ENCODE assay signal across 9 mouse cellular contexts in the genomic region with DNA sequence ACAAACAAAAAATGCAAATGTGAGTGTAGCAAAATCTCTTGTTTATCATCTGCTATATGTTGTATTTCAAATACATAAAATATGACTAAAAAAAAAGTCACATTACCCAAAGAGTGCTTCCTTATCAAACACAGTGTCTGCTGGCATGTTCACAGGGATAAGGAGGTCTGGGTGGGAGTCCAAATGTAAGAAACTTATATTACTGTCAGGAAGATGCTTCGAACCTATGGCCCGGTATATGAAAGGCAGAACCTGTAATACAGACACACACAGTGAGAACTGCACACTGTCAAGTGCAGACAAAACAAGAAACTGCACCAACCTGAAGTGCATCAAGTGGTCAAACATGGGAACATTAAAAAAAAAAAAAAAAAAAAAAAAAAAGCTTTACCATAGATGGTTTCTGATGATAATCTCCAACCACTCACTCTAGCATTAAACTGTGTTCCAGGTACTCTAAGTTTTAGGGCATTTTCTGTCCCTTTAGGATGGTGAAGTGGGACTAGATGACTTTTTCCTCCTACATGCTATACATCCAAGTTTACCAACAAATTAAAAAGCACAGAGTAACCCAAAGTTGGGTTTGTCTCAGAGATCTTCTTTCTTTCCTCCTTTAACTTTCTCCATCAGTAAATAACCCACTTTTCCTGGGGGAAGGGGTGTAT. TPM values are rescaled to one million over a fixed set of nuclear protein-coding genes. Genes with fewer than 3 reads are reported as not detected.
A peak's percentile ranks its signal among the peaks of the same experiment; 100 is the strongest.
DNase-seq lines count a peak whose midpoint lies in the region; ATAC-seq lines count a peak whose summit lies in the region.
"Had no signal": no experiment of that assay in that cellular context is flagged by ENCODE, and none has a peak within 500 bp of the region (broad histone marks: within the 10 kb centered on the region; RNA-seq: fewer than 3 reads in every experiment).

No protein-coding gene starts in this region.

- no peak overlapping the region; the same call in 1 of the 2 replicates for H3K27ac ChIP-seq in heart, embryonic 12.5 days (ENCODE audit: poor library complexity, severe bottlenecking)
- no peak overlapping the region for H3K27ac ChIP-seq in hindbrain, embryonic 11.5 days (ENCODE audit: low read depth, low read length)
- H3K27ac ChIP-seq in midbrain, embryonic 13.5 days: peak overlapping the region; percentile 79; the same call in 1 of the 2 replicates

- 86% methylated on average over 2 of the region's 2 CpGs for WGBS in heart, embryonic 12.5 days
- WGBS in hindbrain, embryonic 11.5 days: 97% methylated on average over 2 of the region's 2 CpGs
- 93% methylated on average over 2 of the region's 2 CpGs for WGBS in midbrain, embryonic 13.5 days

- H3K4me1 ChIP-seq in heart, embryonic 12.5 days (replicated peaks): peaks cover 11% of the 10 kb centered on the region
- no peaks in the 10 kb centered on the region for H3K4me1 ChIP-seq in hindbrain, embryonic 11.5 days (replicated peaks; ENCODE audit: control insufficient read depth, insufficient read depth, low read length)
- H3K4me1 ChIP-seq in midbrain, embryonic 13.5 days (replicated peaks): peaks cover 32% of the 10 kb centered on the region

- H3K4me3 ChIP-seq in heart, embryonic 12.5 days: peak overlapping the region; percentile 82
- H3K4me3 ChIP-seq in hindbrain, embryonic 11.5 days (ENCODE audit: low read depth, low read length): peak overlapping the region; percentile 87
- peak overlapping the region; percentile 87 for H3K4me3 ChIP-seq in midbrain, embryonic 13.5 days (replicated peaks)

- DNase-seq in heart, postnatal 10 days: no peak
- DNase-seq in MN1 (ENCODE audit: low spot score) (peak; percentile 10), adipocyte (ENCODE audit: low spot score) (no peak)
- no peak for DNase-seq in hindbrain, embryonic 11.5 days (ENCODE audit: low spot score)
- no peak for DNase-seq in frontal cortex, postnatal 14 days (ENCODE audit: low spot score in 2 of 2)
- no peak for DNase-seq in layer of hippocampus, postnatal 36 days

- no peak for ATAC-seq in heart, embryonic 12.5 days (ENCODE audit: insufficient number of reproducible peaks, low FRiP score)
- no peak for ATAC-seq in hindbrain, embryonic 11.5 days (ENCODE audit: low FRiP score)
- ATAC-seq in midbrain, embryonic 13.5 days: no peak

- H3K36me3 ChIP-seq in heart, embryonic 12.5 days: peaks cover 46% of the 10 kb centered on the region
- peaks cover 2% of the 10 kb centered on the region; the same call in 1 of the 2 replicates for H3K36me3 ChIP-seq in hindbrain, embryonic 11.5 days (ENCODE audit: control insufficient read depth, insufficient read depth, low read length)
- peaks cover 47% of the 10 kb centered on the region for H3K36me3 ChIP-seq in midbrain, embryonic 13.5 days

- H3K9ac ChIP-seq in heart, embryonic 12.5 days: peak overlapping the region; percentile 89
- peak overlapping the region; percentile 91 for H3K9ac ChIP-seq in hindbrain, embryonic 11.5 days (ENCODE audit: low read depth, low read length)
- H3K9ac ChIP-seq in midbrain, embryonic 13.5 days (replicated peaks): peak overlapping the region; percentile 85

- no peaks in the 10 kb centered on the region for H3K27me3 ChIP-seq in heart, embryonic 12.5 days (replicated peaks)
- no peaks in the 10 kb centered on the region for H3K27me3 ChIP-seq in hindbrain, embryonic 11.5 days (ENCODE audit: control insufficient read depth, insufficient read depth, low read length)
- H3K27me3 ChIP-seq in midbrain, embryonic 13.5 days: no peaks in the 10 kb centered on the region
- H3K27me3 ChIP-seq: Patski had no signal

- peak overlapping the region; percentile 77 for H3K4me2 ChIP-seq in heart, embryonic 12.5 days
- H3K4me2 ChIP-seq in hindbrain, embryonic 11.5 days (replicated peaks; ENCODE audit: low read depth, low read length): peak overlapping the region; percentile 66
- H3K4me2 ChIP-seq in midbrain, embryonic 13.5 days (replicated peaks): peak overlapping the region; percentile 76

- intact Hi-C loops in heart, postnatal 10 days (cut with DNase I): loop anchor here (10.0 kb wide), 1 partner anchor 849 kb away; no protein-coding TSS in a partner anchor

- H3K9me3 ChIP-seq in heart, embryonic 12.5 days (replicated peaks): no peaks in the 10 kb centered on the region
- H3K9me3 ChIP-seq in hindbrain, embryonic 11.5 days (ENCODE audit: control insufficient read depth, low read length): no peaks in the 10 kb centered on the region
- H3K9me3 ChIP-seq in midbrain, embryonic 13.5 days: no peaks in the 10 kb centered on the region

RNA-seq across cellular contexts. Expression of a gene that starts 0.9 kb away (rescaled TPM):
- 32.3 and 32.9 TPM in 2 replicates for polyA plus RNA-seq in heart, embryonic 12.5 days (2016; fragmentation: Nextera tagmentation; extraction: Ambion mirVana)
- 10 to 100 TPM; 14.7 to 16.6 TPM for total RNA-seq in heart, postnatal 10 days (2021)
- polyA plus RNA-seq in hindbrain, embryonic 11.5 days (2014; fragmentation: Nextera tagmentation; extraction: Ambion mirVana): 27.7 and 38.6 TPM in 2 replicates
- polyA plus RNA-seq in midbrain, embryonic 13.5 days (2015; fragmentation: Nextera tagmentation; extraction: Ambion mirVana): 36.3 and 38.7 TPM in 2 replicates
- total RNA-seq in layer of hippocampus, postnatal 36 days (2021): 10 to 100 TPM; 26.7 to 31.5 TPM

RNA-seq across cellular contexts. Expression of a gene that starts 1.0 kb away (rescaled TPM):
- 42.1 and 43.2 TPM in 2 replicates for polyA plus RNA-seq in heart, embryonic 12.5 days (2016; fragmentation: Nextera tagmentation; extraction: Ambion mirVana)
- total RNA-seq in heart, postnatal 10 days (2021): 10 to 100 TPM; 31.2 to 33.5 TPM
- 68.4 and 76.2 TPM in 2 replicates for polyA plus RNA-seq in hindbrain, embryonic 11.5 days (2014; fragmentation: Nextera tagmentation; extraction: Ambion mirVana)
- 54.1 and 57.7 TPM in 2 replicates for polyA plus RNA-seq in midbrain, embryonic 13.5 days (2015; fragmentation: Nextera tagmentation; extraction: Ambion mirVana)
- 10 to 100 TPM; 84.6 to 85.6 TPM for total RNA-seq in layer of hippocampus, postnatal 36 days (2021)
